Mouse (Mus musculus) ES-E14 (cell line): ENCODE results near the gene Cacna2d1.

Experiments used
- CHD2 ChIP-seq: IDR thresholded peaks from 2 replicates; pipeline ENCODE4 v1.6.1; 2014; ENCODE audit warnings: mild to moderate bottlenecking, low read depth, low read length, inconsistent platforms
- HCFC1 ChIP-seq: IDR thresholded peaks from 2 replicates; pipeline ENCODE4 v1.6.1; 2012; ENCODE audit warnings: low read length, inconsistent platforms, borderline replicate concordance; ENCODE audit not compliant: insufficient read depth
- ZC3H11A ChIP-seq: IDR thresholded peaks from 2 replicates; pipeline ENCODE4 v1.6.1; 2012; ENCODE audit warnings: low read depth, mild to moderate bottlenecking, inconsistent platforms, low read length, borderline replicate concordance
- ZNF384 ChIP-seq: IDR thresholded peaks from 2 replicates; pipeline ENCODE4 v1.6.1; 2012; ENCODE audit warnings: low read depth, low read length, inconsistent platforms

DNA sequence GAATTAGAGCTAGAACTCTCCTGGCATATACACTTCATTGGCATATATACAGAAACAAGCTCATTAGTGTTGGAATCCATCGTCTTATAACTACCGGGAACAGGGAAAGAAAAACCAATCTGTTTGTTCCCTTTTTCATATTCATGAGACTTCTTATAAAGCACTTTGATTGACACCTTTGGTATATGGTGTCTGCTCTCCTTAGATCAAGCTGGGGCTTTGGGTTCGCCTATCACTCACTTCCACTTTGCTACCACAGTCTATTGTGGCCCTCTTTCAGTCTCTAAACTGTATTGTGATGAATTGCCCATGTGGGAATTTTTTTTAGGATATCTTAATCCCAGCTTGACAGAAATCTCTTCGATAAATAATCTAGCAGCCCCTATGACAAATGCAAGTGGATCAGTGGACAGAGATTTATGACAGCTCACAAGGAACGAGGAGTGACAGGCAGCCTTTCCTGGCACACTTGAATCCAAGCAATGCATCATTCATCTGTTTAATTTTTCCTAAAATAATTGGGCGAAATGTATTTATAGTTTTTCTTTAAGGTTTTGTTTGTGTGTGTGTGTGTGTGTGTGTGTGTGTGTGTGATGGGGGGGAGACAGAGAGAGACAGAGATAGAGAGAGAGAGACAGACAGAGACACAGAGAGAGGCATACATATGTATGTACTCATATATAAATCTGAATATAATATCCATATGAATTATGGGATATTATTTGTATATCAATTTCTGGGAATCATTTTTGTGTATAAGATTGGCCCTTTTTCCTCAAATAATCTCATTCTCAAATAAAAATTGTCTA is 200.0 kb downstream of the Cacna2d1 start:
- no peak for TF ChIP-seq CHD2
- TF ChIP-seq HCFC1, result no peak
- no peak for TF ChIP-seq ZNF384
- no peak for TF ChIP-seq ZC3H11A
